Mouse (Mus musculus) CH12.LX (cell line): ENCODE measurements at regions not wholly inside any gene's neighbourhood (a gene's known extent, or its start where the extent isn't known, plus 50 kb on each side); places are given as distances from the start of the nearest gene placed in this dataset.

ENCODE experiments used
- CTCF ChIP-seq, 2 experiments: IDR thresholded peaks in 1 of 2; conservative IDR thresholded peaks in 1 of 2; 2 replicates each; pipeline ENCODE4 v1.5.1; 2011 to 2012; ENCODE audit warnings: low read depth in 2 of 2, low read length in 2 of 2, improper control_type of control experiment in 1 of 2, inconsistent platforms in 1 of 2, mild to moderate bottlenecking in 1 of 2, moderate library complexity in 1 of 2
- E2F4 ChIP-seq: IDR thresholded peaks from 2 replicates; pipeline ENCODE4 v1.6.1; 2011; ENCODE audit warnings: low read depth, low read length, improper control_type of control experiment; ENCODE audit not compliant: insufficient replicate concordance
- GABPA ChIP-seq: IDR thresholded peaks from 2 replicates; pipeline ENCODE4 v1.6.1; 2012; ENCODE audit warnings: low read depth, low read length, improper control_type of control experiment, inconsistent platforms; ENCODE audit not compliant: insufficient replicate concordance
- MAFK ChIP-seq: IDR thresholded peaks from 2 replicates; pipeline ENCODE4 v1.6.1; 2011; ENCODE audit warnings: low read length, improper control_type of control experiment; ENCODE audit not compliant: insufficient replicate concordance
- MEF2A ChIP-seq: IDR thresholded peaks from 2 replicates; pipeline ENCODE4 v1.6.1; 2014; ENCODE audit warnings: low read depth, mild to moderate bottlenecking, inconsistent platforms, low read length, improper control_type of control experiment, borderline replicate concordance
- POLR2A ChIP-seq: IDR thresholded peaks from 2 replicates; pipeline ENCODE4 v1.6.1; 2011; ENCODE audit warnings: low read depth, mild to moderate bottlenecking, improper control_type of control experiment, low read length
- RAD21 ChIP-seq: IDR thresholded peaks from 2 replicates; pipeline ENCODE4 v1.6.1; 2011; ENCODE audit warnings: low read depth, mild to moderate bottlenecking, low read length, improper control_type of control experiment, moderate library complexity
- RCOR1 ChIP-seq: conservative IDR thresholded peaks from 2 replicates; pipeline ENCODE4 v1.6.1; 2012; ENCODE audit warnings: low read depth, mild to moderate bottlenecking, inconsistent platforms, low read length, improper control_type of control experiment
- SIN3A ChIP-seq: IDR thresholded peaks from 2 replicates; pipeline ENCODE4 v1.6.1; 2012; ENCODE audit warnings: low read length, improper control_type of control experiment, inconsistent platforms
- ZC3H11A ChIP-seq: IDR thresholded peaks from 2 replicates; pipeline ENCODE4 v1.6.1; 2012; ENCODE audit warnings: low read depth, mild to moderate bottlenecking, inconsistent platforms, low read length, improper control_type of control experiment
- ZMIZ1 ChIP-seq: IDR thresholded peaks from 2 replicates; pipeline ENCODE4 v1.6.1; 2012; ENCODE audit warnings: low read depth, mild to moderate bottlenecking, inconsistent platforms, low read length, improper control_type of control experiment

- TF ChIP-seq ZMIZ1 (no peak), CTCF (conservative IDR thresholded peaks at IDR 0.05 in 1 of 2, IDR thresholded peaks at IDR 0.05 in 1 of 2; ENCODE audit: low read depth in 2 of 2, low read length in 2 of 2) (no peak), MEF2A (no peak), MAFK (no peak), RCOR1 (no peak), E2F4 (no peak), POLR2A (no peak), RAD21 (no peak; the same call in 1 of the 2 replicates), SIN3A (no peak), GABPA (no peak), ZC3H11A (no peak)
These were observed 58.3 kb upstream of the Tmem132d start for GRCm38 (mm10) chr5:128491155-128491554.
